Comparison of ENCODE assay signal across 14 mouse cellular contexts in the genomic region with DNA sequence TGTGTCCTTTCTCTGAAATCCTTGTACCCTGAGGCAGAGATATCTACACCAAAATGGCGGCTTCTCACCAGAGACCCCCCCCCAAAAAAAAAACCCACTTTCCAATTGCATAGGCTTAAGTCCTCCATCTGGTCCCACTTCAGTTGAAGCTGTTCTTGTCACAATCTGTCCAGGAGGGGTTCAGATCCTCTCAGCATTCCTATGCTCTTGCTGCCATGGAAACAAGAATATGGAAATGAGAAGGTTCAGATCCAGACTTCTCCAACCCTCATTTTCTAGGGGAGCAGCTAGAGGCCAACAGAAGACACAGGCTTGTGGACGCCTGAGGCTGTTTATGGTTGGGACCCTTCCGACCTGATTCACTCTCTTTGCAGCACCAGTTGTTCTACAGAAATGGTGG.
"Had no signal": no experiment of that assay in that cellular context is flagged by ENCODE, and none has a peak within 500 bp of the region (broad histone marks: within the 10 kb centered on the region; RNA-seq: fewer than 3 reads in every experiment).

No protein-coding gene starts in this region.

- H3K27me3 ChIP-seq: kidney, embryonic 15.5 days; limb, embryonic 12.5 days; liver, embryonic 13.5 days; lung, embryonic 15.5 days had no signal

- H3K4me3 ChIP-seq: kidney, embryonic 15.5 days; limb, embryonic 12.5 days; liver, embryonic 13.5 days; lung, embryonic 15.5 days had no signal

- DNase-seq: kidney, adult 2 months; kidney, postnatal 14 days; liver; liver, embryonic 13.5 days; liver, postnatal 0 days; lung, postnatal 14 days; right cerebral cortex, postnatal 14 days; thymus, adult 2 months; thymus, postnatal 25 days had no signal

- H3K27ac ChIP-seq: kidney, embryonic 15.5 days; limb, embryonic 12.5 days; liver, embryonic 13.5 days; lung, embryonic 15.5 days; stomach, postnatal 0 days had no signal

- H3K4me1 ChIP-seq: kidney, embryonic 15.5 days; limb, embryonic 12.5 days; liver, embryonic 13.5 days; lung, embryonic 15.5 days had no signal

- ATAC-seq: liver, postnatal 0 days; midbrain, embryonic 16.5 days had no signal

- H3K36me3 ChIP-seq: kidney, embryonic 15.5 days; limb, embryonic 12.5 days; liver, embryonic 13.5 days; lung, embryonic 15.5 days had no signal
